Mouse (Mus musculus): ENCODE results near the gene Ccdc103. TPM values are rescaled to one million over a fixed set of nuclear protein-coding genes. Genes with fewer than 3 reads are reported as not detected.

Ccdc103 gene
- total RNA-seq, 2 experiments from 2014 or later = 2.1 to 2.4 TPM

Other genes starting within 250 kb of the Ccdc103 start
- not detected for gene Meioc, start 217.5 kb upstream of the Ccdc103 start, total RNA-seq (2021)
- gene Ccdc43, start 183.4 kb upstream of the Ccdc103 start, total RNA-seq (2021) = 10 to 100 TPM; 35.5 to 38.1 TPM
- 100 to 1,000 TPM; 186 to 205 TPM for gene Adam11, start 119.8 kb upstream of the Ccdc103 start, total RNA-seq (2021)
- 1 to 10 TPM; 5.7 to 6.3 TPM for gene Gjc1, start 61.5 kb upstream of the Ccdc103 start, total RNA-seq (2021)
- gene Higd1b, start 45.4 kb upstream of the Ccdc103 start, total RNA-seq (2021) = 1 to 10 TPM; 5.6 to 7.5 TPM
- gene Eftud2, start 219 bp upstream of the Ccdc103 start, total RNA-seq (2021) = 100 to 1,000 TPM; 125 to 134 TPM
- gene Fam187a, start 4.0 kb downstream of the Ccdc103 start, total RNA-seq (2021) = under 1 TPM in 1 of 2 experiments, not detected in 1; 0.22 TPM
- 100 to 1,000 TPM; 260 to 321 TPM for gene Gfap, start 19.7 kb downstream of the Ccdc103 start, total RNA-seq (2021)
- gene Kif18b, start 43.9 kb downstream of the Ccdc103 start, total RNA-seq (2021) = under 1 TPM; 0.35 to 0.44 TPM
- gene C1ql1, start 65.5 kb downstream of the Ccdc103 start, total RNA-seq (2021) = 10 to 100 TPM; 20.7 to 24.6 TPM
- 100 to 1,000 TPM; 153 to 166 TPM for gene Nmt1, start 147.0 kb downstream of the Ccdc103 start, total RNA-seq (2021)
- gene Dcakd, start 147.1 kb downstream of the Ccdc103 start, total RNA-seq (2021) = 100 to 1,000 TPM; 106 to 109 TPM
- 10 to 100 TPM in 1 of 2 experiments, 1 to 10 TPM in 1; 9.1 to 10.2 TPM for gene Plcd3, start 220.5 kb downstream of the Ccdc103 start, total RNA-seq (2021)
- gene Acbd4, start 220.5 kb downstream of the Ccdc103 start, total RNA-seq (2021) = 10 to 100 TPM; 79.5 to 90.4 TPM
- 10 to 100 TPM; 52.3 to 53.3 TPM for gene Hexim1, start 235.0 kb downstream of the Ccdc103 start, total RNA-seq (2021)

Measured in layer of hippocampus, postnatal 25 days (tissue).